Mouse (Mus musculus): ENCODE measurements around the gene Bves. TPM values are rescaled to one million over a fixed set of nuclear protein-coding genes. Genes with fewer than 3 reads are reported as not detected.
"Not testable (repeated sequence)": the region's sequence is repeated elsewhere in the genome, so short reads cannot be mapped to it uniquely, and the experiment has no call there.

Gene Bves
- polyA plus RNA-seq, 1 experiment: 1.7 TPM

DNA sequence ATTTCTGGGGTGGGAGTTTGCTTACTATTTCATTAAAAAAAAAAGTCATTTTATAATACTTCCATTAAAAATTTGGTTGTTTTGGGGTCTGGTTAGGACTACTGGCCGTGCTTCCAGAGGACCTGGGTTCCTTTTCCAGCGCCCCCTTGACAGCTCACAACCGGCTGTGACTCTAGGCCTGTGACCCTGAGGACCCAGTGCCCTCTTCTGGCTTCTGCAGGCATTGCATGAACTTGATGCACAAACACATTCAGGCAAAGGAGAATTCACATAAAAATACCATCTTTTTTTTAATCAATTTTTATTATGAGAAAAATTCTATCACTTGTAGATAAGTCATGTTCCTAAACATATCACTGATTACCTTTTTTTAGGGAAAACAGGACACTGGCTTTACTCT is 12.6 kb downstream of the Bves start:
- DNase-seq (ENCODE audit: low read depth): not testable (repeated sequence)

DNA sequence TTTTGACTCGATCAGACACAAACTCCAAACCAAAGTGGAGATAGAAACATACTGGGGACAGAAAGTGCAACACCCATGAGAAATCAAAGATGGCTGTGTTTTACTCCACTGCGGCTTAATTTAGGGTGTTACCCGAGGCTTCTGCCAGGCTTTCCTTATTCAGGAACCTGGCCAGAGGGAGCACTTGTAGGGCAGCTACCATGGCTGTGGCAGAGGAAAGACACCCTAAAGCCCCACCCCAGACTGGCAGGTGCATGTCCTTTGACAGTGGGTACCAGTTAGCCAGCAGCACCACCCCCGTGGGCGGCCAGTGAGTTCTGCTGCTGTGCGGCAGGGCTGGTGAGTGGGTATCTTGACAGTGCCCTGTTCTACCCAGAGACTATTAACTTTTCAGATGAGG is 20.5 kb downstream of the Bves start:
- DNase-seq (ENCODE audit: low read depth): no peak

DNA sequence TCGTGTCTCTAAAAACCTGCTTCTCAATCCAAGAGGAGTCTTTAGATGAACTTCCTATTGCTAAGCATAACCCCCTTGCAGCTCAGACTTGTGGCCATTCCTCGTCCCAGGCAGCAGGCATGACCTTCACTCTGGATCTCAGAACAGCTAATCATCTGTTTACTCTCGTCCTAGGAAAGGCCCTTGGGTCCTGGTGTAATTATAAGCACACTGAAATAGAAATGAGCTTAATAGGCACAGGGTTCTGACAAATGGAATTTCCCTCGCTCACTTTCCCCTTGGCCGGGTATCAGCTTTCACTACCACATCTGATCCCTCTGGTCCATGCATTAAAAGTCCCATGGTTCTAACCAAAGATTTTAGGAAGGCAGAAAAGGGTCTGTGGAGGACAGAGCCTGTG is 27.8 kb downstream of the Bves start:
- no peak for DNase-seq (ENCODE audit: low read depth)

DNA sequence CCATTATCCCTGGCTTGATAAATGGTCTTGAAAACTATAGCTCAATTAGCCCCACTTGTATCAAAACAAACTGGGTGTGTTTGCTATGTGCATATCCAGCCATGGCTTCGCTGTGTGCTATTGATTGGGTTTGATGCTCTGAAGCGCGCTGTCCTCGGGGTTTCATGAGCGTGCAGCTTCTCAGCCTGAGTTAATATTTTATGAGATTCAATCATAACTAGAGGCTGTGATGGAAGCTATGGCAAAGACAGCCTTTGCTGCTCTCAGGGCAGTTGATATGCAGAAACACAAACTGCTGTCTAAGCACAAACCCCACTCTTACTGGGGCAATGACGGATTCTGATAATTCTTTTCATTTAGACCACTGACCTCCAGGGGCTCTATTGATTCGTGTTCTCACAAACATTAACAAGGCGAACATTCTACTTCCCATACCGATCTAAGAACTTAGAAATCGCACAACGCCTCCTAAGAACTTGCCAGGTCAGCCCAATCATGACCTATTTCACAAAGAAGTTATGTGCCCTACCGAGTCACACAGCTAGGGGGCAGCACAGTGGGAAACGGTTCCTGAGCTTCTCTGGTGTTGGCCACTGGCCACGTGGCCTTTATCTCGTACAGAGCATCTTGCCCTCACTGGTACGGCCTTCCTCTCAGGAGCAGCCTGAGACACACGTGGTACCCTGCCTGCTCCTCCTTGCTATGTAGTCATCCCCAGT is 31.6 kb downstream of the Bves start:
- no peak for DNase-seq (ENCODE audit: low read depth)

DNA sequence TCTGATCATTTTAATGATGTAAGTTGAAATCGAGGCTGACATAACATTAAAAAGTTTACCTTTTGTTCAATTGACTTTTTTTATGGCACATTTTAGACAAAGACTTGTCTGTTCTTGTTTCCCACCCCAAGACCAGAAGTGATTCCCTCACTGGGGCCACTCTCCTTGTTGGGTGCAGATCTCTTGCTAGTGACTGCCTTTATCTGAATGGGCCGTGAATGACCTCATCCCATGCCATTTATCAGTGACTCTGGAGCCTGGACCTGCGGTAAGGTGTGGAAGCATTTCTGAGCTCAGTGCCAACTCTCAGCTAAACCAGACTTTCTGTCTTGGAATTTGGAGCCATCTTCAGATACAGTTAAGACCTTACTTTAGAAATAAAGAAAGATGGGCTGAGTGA is 34.1 kb downstream of the Bves start:
- no peak for DNase-seq (ENCODE audit: low read depth)

DNA sequence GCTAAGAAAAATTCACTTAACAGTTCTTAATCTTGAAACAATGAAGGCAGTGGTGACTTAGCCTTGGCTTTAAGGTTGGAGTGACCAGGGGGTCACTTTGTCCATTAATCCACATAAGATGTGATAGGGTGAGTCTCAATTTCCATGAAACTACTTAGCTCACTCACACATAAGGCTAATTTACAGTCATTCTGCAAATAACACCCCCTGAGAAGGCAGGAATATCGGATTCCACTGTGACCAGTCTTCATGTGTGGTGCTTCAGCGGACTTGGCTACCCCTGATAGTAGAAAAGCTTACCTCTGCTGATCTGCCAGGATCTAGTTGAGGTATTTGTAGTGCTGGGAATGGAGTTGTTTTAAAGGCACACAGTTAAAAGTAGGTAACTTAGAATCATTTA is 35.0 kb downstream of the Bves start:
- no peak for DNase-seq (ENCODE audit: low read depth)

DNA sequence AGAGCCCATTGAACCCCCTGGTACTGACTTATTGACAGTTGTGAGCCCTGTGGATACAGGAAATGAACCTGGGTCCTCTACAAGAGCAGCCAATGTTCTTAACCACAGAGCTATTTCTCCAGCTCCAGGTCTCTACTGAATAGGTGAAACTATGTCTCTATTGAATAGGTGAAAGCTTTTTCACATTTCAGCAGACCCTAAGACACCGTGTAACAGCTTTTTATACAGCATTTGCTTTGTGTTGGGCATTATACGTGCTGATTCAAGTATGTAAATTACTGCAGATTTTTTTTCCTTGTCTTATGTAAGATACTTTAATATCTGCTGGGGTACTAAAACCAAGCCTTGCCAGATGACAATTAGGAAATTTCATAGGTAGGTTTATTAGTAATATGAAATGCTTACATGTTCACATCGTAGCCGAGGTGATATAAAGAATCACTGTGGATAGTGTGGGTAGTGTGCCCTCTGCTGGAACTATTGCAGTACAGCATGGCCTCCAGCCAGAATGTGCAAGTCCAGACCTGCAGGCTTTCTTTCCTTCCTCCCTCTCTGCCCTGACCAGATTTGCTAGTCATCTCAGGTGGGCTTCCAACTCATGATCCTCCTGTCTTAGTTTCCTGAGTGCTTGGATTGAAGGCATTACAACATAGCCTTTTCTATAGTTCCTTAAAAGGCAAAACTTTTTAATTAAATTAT is 37.6 kb downstream of the Bves start:
- no peak for DNase-seq (ENCODE audit: low read depth)

DNA sequence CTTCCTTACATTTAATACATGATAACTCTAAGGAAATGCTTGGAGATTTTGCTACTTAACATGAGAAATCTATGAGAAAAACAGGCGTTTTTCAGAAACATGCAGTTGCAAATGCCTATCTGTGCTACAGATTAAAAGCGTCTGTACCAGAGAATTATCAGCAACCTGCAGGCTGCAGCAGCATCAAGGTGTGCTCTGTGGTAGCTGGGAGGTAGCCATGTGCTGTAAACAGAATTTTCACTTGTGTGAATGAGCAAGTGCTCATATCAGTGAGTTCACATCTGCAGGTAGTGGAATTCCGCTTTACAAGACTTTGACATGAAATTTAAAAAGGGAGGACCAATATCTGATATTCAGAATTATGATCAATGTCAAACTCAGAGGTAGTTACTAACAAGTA is 42.7 kb downstream of the Bves start:
- DNase-seq (ENCODE audit: low read depth): no peak

DNA sequence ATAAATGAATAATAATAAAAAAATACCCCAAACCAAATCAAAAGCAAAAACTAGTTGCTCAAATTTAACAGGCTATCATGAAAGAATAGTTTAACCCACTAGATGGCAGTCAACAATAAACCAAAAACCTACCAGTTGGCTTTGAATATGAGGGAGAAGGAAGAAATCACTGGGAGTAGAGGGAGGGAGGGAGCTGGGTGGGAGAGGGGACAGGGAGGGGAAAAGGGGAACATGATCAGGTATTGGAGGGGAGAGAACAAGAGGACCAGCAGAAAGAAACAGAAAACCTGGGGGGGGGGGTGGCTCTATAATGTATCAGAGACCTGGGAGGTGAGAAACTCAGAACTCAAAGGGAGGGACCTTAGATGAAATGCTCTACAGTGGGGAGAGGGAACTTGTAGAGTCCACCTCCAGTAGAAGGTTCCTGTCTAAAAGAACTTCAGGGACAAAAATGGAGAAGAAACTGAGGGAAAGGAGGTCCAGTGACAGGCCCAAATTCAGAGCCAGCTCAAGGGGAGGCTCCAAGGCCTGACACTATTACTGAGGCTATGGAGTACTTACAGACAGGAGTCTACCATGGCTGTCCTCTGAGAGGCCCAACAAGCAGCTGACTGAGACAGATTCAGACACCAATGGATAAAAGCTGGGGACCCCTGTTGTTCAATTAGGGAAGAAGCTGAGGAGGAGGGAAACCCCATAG is 46.5 kb downstream of the Bves start:
- no peak for DNase-seq (ENCODE audit: low read depth)

DNA sequence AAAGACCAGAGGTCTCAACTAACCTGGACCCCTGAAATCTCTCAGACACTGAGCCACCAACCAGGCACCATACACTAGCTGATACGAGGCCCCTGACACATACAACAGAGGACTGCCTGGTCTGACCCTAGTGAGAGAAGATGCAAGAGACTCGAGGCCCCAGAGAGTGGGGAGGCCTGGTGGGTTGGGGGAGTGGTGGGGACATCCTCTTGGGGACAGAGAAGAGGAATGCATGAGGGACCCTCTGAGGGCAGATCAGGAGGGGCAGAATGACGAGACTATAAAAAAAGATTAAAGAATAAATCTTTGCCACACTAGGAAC is 47.0 kb downstream of the Bves start:
- no peak for DNase-seq (ENCODE audit: low read depth)

DNA sequence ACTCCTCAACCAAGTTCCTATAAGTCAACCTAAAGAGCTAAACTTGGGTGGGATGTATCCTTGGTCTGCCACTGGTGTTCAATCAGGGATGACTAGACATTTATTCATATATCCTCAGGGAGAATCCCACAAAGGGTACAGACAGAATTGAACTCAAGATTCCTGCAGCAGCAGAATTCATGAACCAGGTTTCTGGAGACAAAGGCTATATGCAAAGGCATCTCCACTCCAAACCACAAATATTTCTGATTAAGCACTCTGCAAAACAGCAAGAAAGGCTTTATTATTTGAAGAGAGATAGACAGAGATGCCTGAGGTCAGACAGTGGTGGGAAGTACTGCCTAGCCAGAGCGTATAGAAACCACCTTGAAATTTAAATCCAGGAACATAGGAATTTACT is 62.6 kb downstream of the Bves start:
- no peak for DNase-seq (ENCODE audit: low read depth)

DNA sequence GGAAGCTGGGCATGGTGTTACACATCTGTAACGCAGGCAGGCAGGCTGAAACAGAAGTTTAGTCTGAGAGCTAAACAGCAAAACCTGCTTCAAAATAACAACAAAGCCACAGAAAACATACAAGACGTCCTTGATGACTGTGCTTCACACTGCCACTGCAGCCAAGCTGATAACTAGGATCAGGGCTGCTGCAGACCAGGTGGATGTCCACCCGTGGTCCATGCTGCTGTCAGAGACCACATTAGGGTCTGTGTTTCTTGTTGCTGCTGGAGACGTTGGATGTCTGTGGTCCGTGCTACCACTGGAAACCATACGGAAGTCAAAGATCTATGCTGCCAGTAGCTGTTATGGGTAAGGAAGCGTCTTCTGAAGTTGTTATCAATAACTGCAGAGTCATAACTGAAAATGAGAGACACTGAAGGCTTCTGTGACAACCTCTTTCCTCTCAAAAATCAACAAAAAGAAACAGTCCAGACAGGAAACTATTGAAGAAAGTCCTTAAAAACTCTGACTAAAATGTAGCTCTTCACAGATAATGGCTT is 64.2 kb downstream of the Bves start:
- no peak for DNase-seq (ENCODE audit: low read depth)

DNA sequence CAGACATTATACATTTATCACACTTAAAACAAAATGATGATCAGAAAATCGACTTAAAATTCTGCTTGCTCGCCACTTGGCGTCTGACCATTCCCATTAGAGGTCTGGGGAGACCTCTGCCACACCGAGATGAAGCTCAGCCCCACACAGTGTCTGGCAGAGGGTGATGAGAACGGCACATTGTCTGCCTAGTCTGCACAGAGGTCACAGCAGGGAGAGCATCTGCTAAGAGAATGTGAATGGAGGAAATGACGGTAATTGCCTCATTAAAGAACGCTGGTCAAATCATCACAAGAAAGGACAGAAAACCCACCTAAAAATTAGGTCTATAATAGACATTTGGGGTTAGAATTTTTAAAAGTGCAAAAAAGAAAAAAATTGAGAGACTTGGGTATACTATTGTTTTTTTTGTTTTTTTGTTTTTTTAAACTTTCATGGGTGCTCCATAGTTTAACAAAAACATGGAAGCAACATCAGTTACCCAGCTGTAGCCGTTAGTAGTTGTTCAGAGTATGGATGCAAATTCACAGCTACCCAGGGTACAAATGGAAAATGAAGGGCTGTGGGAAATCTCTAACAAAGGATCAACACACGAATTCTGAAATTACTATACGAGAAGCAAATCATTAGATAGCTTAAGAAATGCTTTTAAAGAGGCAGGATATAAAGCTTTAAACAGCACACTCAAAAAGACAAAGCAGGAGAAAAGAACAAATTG is 75.2 kb downstream of the Bves start:
- no peak for DNase-seq (ENCODE audit: low read depth)

DNA sequence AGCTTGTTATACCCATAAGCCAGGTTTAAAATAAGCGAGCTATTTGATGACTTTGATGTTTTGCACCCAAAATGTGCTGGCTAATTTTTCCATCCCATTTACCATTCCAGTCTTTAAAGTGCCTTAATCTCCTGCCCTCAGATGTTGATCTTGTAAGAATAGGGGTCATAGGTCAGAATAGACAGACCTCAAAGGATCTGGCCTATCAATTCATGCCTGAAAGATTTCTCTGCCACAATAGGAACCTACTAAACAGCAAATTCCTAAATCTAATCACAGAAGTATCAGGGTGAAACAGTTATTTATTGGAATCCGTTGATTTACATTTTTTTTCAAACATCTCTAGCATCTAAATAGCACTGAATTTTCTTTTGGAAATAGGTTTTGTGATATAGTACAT is 76.2 kb downstream of the Bves start:
- no peak for DNase-seq (ENCODE audit: low read depth)

DNA sequence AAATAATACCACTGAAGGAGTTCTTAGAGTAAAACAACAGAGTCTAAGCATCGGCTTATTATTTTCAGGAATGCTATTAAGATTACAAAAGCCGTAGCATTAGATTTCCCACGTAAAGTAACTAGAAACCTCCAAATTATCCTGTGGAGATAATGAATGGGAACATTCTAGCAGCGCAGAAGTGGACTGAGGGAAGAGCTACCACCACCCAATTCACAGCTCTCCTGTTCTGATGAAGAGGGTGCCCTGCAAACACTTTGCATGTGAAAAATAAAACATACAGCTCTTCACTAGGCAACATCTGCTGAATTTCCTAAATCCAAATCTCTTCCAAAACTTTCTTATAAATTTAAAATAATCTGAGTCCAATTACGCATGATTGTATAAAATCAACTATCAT is 76.6 kb downstream of the Bves start:
- DNase-seq (ENCODE audit: low read depth): no peak

Other genes with a start within 250 kb of the Bves start
- 0.72 and 1.1 TPM in 2 replicates for gene Popdc3, start 157.7 kb upstream of the Bves start, polyA plus RNA-seq (2012; rRNA removed)
- gene Lin28b, start 150.6 kb downstream of the Bves start, polyA plus RNA-seq (2012; rRNA removed): not detected in 2 replicates
- 6.8 and 8.6 TPM in 2 replicates for gene Hace1, start 242.1 kb downstream of the Bves start, polyA plus RNA-seq (2012; rRNA removed)

All from gonadal fat pad, adult 2 months (tissue).